Mouse (Mus musculus) forebrain, embryonic 14.5 days (tissue): ENCODE data around the gene Tspan1. TPM values are rescaled to one million over a fixed set of nuclear protein-coding genes. Genes with fewer than 3 reads are reported as not detected.

Source experiments
- ATAC-seq: fragments of 200-750 bp; cut with Nextera tagmentation; 2 replicates; pipeline ENCODE4 v1.8.0; 2017; ENCODE audit warnings: mild to moderate bottlenecking, moderate library complexity
- DNase-seq: peaks from one replicate; pipeline ENCODE4 v3.0.0-alpha.2; 2015; ENCODE audit warnings: low spot score
- H3K27ac ChIP-seq: fragments of 300-500 bp; sonication (generic); 2 replicates; pipeline ENCODE4 v1.5.1; 2014; ENCODE audit warnings: low read depth, mild to moderate bottlenecking, control low read depth, low read length, moderate library complexity
- H3K27me3 ChIP-seq: fragments of 300-500 bp; sonication (generic); replicated peaks from 2 replicates; pipeline ENCODE4 v1.6.1; 2014; ENCODE audit warnings: low read length, control low read depth, mixed read lengths; ENCODE audit not compliant: control insufficient read depth, insufficient read depth
- H3K36me3 ChIP-seq: fragments of 300-500 bp; sonication (generic); 2 replicates; pipeline ENCODE4 v1.6.1; 2014; ENCODE audit warnings: low read length, control low read depth; ENCODE audit not compliant: control insufficient read depth, insufficient read depth
- H3K4me1 ChIP-seq: fragments of 300-500 bp; sonication (generic); 2 replicates; pipeline ENCODE4 v1.6.1; 2014; ENCODE audit warnings: antibody characterized with exemption, low read length, control low read depth; ENCODE audit not compliant: control insufficient read depth, insufficient read depth
- H3K4me2 ChIP-seq: fragments of 300-500 bp; sonication (generic); 2 replicates; pipeline ENCODE4 v1.6.1; 2014; ENCODE audit warnings: mild to moderate bottlenecking, control low read depth, low read length
- H3K4me3 ChIP-seq: fragments of 300-500 bp; sonication (generic); 2 replicates; pipeline ENCODE4 v1.5.1; 2014; ENCODE audit warnings: low read depth, low read length, control low read depth
- H3K9ac ChIP-seq: fragments of 300-500 bp; sonication (generic); 2 replicates; pipeline ENCODE4 v1.6.1; 2014; ENCODE audit warnings: mild to moderate bottlenecking, low read length, control low read depth, moderate library complexity
- H3K9me3 ChIP-seq: fragments of 300-500 bp; sonication (generic); replicated peaks from 2 replicates; pipeline ENCODE4 v1.6.1; 2016; ENCODE audit warnings: low read length, control low read depth, mixed read lengths; ENCODE audit not compliant: control insufficient read depth
- WGBS: fragments of 180-500 bp; shearing (Covaris S2); extraction: QIAGEN DNeasy Blood & Tissue Kit; methylation state at CpG from one replicate; pipeline ENCODE4 v1.1.7; 2014; 5-methylcytosine and 5-hydroxymethylcytosine counted together
- polyA plus RNA-seq: library from polyadenylated mRNA; unstranded; fragments of >200 nt; fragmentation: Nextera tagmentation; extraction: Ambion mirVana; gene quantifications from 2 replicates; pipeline ENCODE4 v1.2.1, GENCODE M21; 2014

Tspan1 gene
- polyA plus RNA-seq, 1 experiment from 2014 or later, result not detected

- WGBS, result 88% methylated on average over 2 of the region's 2 CpGs
Observed at GRCm38 (mm10) chr4:116157882-116158281, 9.5 kb downstream of the Tspan1 start.

GRCm38 (mm10) chr4:116152702-116153101 is 14.7 kb downstream of the Tspan1 start:
- no peak for ATAC-seq
- no peaks in the 10 kb centered on the region for H3K27me3 ChIP-seq
- H3K4me2 ChIP-seq, result no peak overlapping the region
- no peak for DNase-seq
- WGBS, result 96% methylated on average over 15 of the region's 15 CpGs
- H3K4me1 ChIP-seq, result peaks cover 4% of the 10 kb centered on the region; the same call in 1 of the 2 replicates
- H3K9ac ChIP-seq, result no peak overlapping the region
- H3K9me3 ChIP-seq, result no peaks in the 10 kb centered on the region
- no peak overlapping the region for H3K4me3 ChIP-seq
- H3K27ac ChIP-seq, result no peak overlapping the region
- peaks cover 57% of the 10 kb centered on the region for H3K36me3 ChIP-seq

More at GRCm38 (mm10) chr4:116157882-116158281, 9.5 kb downstream of the Tspan1 start:
- Histone ChIP-seq H3K4me1 (no peaks in the 10 kb centered on the region), H3K36me3 (peaks cover 65% of the 10 kb centered on the region), H3K4me3 (no peak overlapping the region), H3K9me3 (no peaks in the 10 kb centered on the region), H3K27ac (no peak overlapping the region), H3K4me2 (no peak overlapping the region), H3K9ac (no peak overlapping the region), H3K27me3 (no peaks in the 10 kb centered on the region)
- ATAC-seq, result no peak
- no peak for DNase-seq

GRCm38 (mm10) chr4:116151238-116151637 is 16.2 kb downstream of the Tspan1 start, which contains the start of gene Lurap1:
Lurap1 (minus strand) TSS chr4:116151338.
- DNase-seq, result no peak
- no peaks in the 10 kb centered on the region for H3K9me3 ChIP-seq
- H3K9ac ChIP-seq, result peak within 1 kb of the TSS; percentile 95
- H3K4me3 ChIP-seq, result peak within 1 kb of the TSS; percentile 67
- ATAC-seq, result no peak
- 78% methylated on average over 6 of the region's 6 CpGs for WGBS
- peak within 1 kb of the TSS; percentile 83 for H3K27ac ChIP-seq
- peaks cover 43% of the 10 kb centered on the region for H3K36me3 ChIP-seq
- no peaks in the 10 kb centered on the region for H3K27me3 ChIP-seq
- peak within 1 kb of the TSS; percentile 78 for H3K4me2 ChIP-seq
- H3K4me1 ChIP-seq, result peaks cover 4% of the 10 kb centered on the region; the same call in 1 of the 2 replicates

DNA sequence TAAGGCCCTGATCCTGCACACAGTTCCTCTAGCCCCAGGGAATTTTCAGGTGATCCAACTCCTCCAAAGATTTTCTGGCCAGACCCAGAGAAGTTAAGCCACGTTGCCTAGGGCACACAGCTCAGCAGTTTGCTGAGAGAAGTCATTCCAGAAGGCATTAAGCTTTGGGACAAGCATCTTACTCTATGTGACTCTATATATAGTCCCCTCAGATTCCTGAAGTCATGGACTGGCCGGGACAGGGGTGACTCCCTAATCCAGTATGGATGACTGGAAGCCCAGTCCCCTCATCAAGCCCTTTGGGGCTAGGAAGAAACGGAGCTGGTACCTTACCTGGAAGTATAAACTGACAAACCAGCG is 16.6 kb downstream of the Tspan1 start:
- peak overlapping the region; percentile 78 for H3K4me2 ChIP-seq
- H3K9me3 ChIP-seq, result no peaks in the 10 kb centered on the region
- peak; percentile 11; the same call in 1 of the 2 replicates for ATAC-seq
- peaks cover 4% of the 10 kb centered on the region; the same call in 1 of the 2 replicates for H3K4me1 ChIP-seq
- peak overlapping the region; percentile 95 for H3K9ac ChIP-seq
- no peaks in the 10 kb centered on the region for H3K27me3 ChIP-seq
- peak overlapping the region; percentile 67 for H3K4me3 ChIP-seq
- no peak for DNase-seq
- H3K36me3 ChIP-seq, result peaks cover 39% of the 10 kb centered on the region
- 13% methylated on average over 4 of the region's 4 CpGs for WGBS
- no peak overlapping the region; the same call in 1 of the 2 replicates for H3K27ac ChIP-seq

DNA sequence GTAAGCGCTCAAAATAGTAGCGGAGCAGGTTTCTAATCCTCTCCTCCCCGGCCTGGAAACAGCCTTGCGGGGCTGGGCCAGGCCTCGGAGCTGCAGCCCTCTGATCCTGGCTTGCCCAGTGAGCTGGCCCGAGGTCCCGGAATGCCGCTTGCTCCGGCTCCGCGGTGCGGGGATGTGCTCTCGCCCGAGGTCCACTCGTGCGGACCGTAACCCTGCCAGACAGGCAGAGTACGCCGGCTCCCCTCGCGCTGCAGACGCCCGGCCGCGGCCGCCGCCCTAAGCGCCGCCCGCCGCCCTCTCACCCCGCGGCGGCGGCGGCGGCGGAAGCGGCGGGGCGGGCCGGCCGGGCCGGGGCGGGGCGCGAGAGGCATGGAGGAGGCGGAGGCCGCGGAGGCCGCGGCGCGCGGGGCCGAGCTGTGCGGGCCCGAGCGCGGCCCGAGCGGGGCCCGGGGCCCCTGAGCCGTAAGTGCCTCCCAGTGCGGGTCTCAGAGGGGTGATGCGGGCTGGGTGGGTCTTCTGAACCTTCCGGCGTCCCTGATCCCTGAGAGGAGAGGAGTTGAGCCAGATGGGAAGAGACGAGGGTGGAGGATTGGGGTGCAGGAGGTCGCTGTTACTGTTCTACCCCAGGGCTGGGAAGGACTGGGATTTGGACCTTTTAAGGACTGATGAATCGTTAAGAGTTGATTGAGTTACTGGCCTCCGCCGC is 17.1 kb downstream of the Tspan1 start:
- ATAC-seq (peak; percentile 94), DNase-seq (peak; percentile 66)
- Histone ChIP-seq H3K27me3 (no peaks in the 10 kb centered on the region), H3K36me3 (peaks cover 34% of the 10 kb centered on the region), H3K4me3 (peak overlapping the region; percentile 67), H3K9ac (peak overlapping the region; percentile 95), H3K27ac (peak overlapping the region; percentile 83), H3K4me2 (peak overlapping the region; percentile 78), H3K9me3 (no peaks in the 10 kb centered on the region), H3K4me1 (peaks cover 4% of the 10 kb centered on the region; the same call in 1 of the 2 replicates)
- under 1% methylated on average over 65 of the region's 73 CpGs for WGBS

DNA sequence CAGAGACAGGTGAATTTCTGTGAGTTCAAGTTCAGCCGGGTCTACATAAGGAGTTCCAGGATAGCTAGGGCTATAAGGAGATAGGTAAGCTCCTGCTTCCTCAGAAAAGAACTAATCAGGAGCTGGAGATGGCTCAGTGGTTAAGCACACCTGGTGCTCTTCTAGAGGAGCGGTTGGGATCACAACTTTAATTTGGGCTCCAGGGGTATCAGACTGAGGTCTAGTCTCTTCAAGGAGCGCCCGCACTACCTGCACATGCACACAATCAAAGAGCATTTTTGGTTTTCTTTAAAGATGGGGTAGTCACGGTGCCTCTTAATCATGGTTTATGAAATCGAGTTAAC is 17.6 kb downstream of the Tspan1 start:
- Histone ChIP-seq H3K4me3 (peak overlapping the region; percentile 67), H3K9me3 (no peaks in the 10 kb centered on the region), H3K36me3 (peaks cover 29% of the 10 kb centered on the region), H3K4me2 (peak overlapping the region; percentile 78), H3K9ac (peak overlapping the region; percentile 95), H3K27me3 (no peaks in the 10 kb centered on the region), H3K4me1 (peaks cover 4% of the 10 kb centered on the region; the same call in 1 of the 2 replicates), H3K27ac (peak overlapping the region; percentile 83; the same call in 1 of the 2 replicates)
- WGBS, result 19% methylated on average over 6 of the region's 6 CpGs
- no peak for DNase-seq
- peak; percentile 37; the same call in 1 of the 2 replicates for ATAC-seq

DNA sequence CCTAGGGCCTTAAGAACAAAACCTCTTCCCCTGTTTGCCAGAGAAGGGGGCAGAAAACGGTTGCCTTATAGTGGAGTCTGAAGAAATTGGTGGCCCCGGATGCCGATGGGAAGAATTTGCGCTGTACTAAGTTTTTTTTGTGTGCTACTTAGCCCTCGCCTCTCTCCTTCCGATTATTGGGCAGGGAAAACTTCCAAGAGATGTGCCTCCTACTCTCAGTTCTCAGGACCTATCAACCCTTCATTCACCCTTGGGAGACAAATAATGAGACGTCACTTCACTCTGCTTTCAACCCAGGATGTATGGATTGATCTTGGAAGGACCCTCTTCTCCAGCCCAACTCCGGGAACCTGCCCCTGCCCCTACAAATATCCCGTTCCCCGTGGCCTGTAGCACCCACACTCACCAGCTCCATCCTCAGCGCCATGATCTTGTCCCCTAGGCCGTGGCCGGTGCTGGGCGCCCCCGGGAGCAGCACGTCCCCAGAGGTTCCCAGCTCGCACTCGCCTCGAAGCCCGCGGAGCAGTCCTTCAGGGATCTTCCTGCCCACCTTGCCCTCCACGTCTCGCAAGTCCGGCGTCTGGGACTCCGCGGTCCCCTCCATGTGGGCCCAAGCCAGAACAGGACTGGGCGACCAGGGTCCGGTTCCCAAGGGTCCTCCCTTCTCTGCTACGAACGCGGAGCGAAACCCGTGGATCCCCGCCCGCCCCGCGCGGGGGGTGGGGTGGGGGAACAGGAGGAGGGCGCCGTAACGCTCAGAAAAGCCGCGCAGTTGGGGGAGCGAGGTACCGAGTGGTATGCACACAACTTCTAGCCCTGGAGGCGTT is 23.3 kb downstream of the Tspan1 start:
- H3K4me1 ChIP-seq, result peaks cover 9% of the 10 kb centered on the region; the same call in 1 of the 2 replicates
- no peaks in the 10 kb centered on the region for H3K9me3 ChIP-seq
- DNase-seq (peak; percentile 71), ATAC-seq (peak; percentile 86)
- peak overlapping the region; percentile 95 for H3K4me2 ChIP-seq
- H3K36me3 ChIP-seq, result no peaks in the 10 kb centered on the region
- WGBS, result under 1% methylated on average over 44 of the region's 47 CpGs
- peak overlapping the region; percentile 70 for H3K9ac ChIP-seq
- H3K4me3 ChIP-seq, result peak overlapping the region; percentile 64
- no peak overlapping the region for H3K27ac ChIP-seq
- H3K27me3 ChIP-seq, result peaks cover 5% of the 10 kb centered on the region; the same call in 1 of the 2 replicates

DNA sequence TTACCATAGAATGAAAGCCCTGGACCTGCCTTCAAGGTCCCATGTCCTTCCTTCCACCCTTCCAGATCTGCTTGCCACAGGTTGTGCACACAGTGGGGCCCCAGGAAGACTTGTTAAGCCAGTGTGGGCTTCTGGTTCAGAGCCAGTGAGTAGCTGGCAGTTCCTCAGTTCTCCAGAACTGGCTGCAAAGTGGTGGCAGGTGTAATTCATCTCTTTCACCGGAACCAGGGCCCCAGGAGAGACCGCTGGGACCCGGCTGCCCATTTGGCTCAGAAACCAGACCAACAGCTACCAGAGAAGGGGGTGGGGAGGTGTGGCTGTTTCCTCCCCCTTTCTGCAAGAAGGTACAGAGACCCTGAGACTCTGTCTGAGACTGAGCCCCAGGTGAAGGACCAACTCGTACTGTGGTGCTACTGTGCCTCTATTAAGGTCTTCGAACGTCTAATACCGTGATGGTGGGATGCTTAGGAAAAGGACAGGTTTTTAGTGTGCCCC is 24.0 kb downstream of the Tspan1 start:
- no peak overlapping the region for H3K27ac ChIP-seq
- H3K9me3 ChIP-seq, result no peaks in the 10 kb centered on the region
- peak overlapping the region; percentile 64; the same call in 1 of the 2 replicates for H3K4me3 ChIP-seq
- peaks cover 9% of the 10 kb centered on the region; the same call in 1 of the 2 replicates for H3K4me1 ChIP-seq
- no peak overlapping the region for H3K9ac ChIP-seq
- peaks cover 5% of the 10 kb centered on the region; the same call in 1 of the 2 replicates for H3K27me3 ChIP-seq
- no peak for DNase-seq
- ATAC-seq, result 0 out of 2 replicates have a peak, but pooled peaks have one; percentile 13
- no peaks in the 10 kb centered on the region for H3K36me3 ChIP-seq
- H3K4me2 ChIP-seq, result peak overlapping the region; percentile 95
- 7% methylated on average over 7 of the region's 7 CpGs for WGBS
